Mouse (Mus musculus) MEL (cell line): Measurements from ENCODE around the gene Rhof.

ENCODE experiments used
- CTCF ChIP-seq, 3 experiments: IDR thresholded peaks in 2 of 3; conservative IDR thresholded peaks in 1 of 3; 2 replicates each; pipeline ENCODE4 v1.5.1; 2011 to 2012; ENCODE audit warnings: low read length in 3 of 3, low read depth in 2 of 3, mild to moderate bottlenecking in 2 of 3, improper control_type of control experiment in 1 of 3, inconsistent platforms in 1 of 3, mixed read lengths in 1 of 3, moderate library complexity in 1 of 3; ENCODE audit not compliant: control insufficient read depth in 1 of 3, insufficient read depth in 1 of 3, poor library complexity in 1 of 3, severe bottlenecking in 1 of 3
- POLR2A ChIP-seq, 2 experiments: IDR thresholded peaks; 2 replicates each; pipeline ENCODE4 v1.6.1; 2011 to 2012; ENCODE audit warnings: low read length in 2 of 2, mild to moderate bottlenecking in 2 of 2, control low read depth in 1 of 2, improper control_type of control experiment in 1 of 2, low read depth in 1 of 2, moderate library complexity in 1 of 2; ENCODE audit not compliant: control insufficient read depth in 1 of 2, insufficient read depth in 1 of 2, poor library complexity in 1 of 2
- TAL1 ChIP-seq: IDR thresholded peaks from 2 replicates; pipeline ENCODE4 v1.6.1; 2012; ENCODE audit warnings: mild to moderate bottlenecking, inconsistent platforms, low read length, moderate library complexity, mixed read lengths
- ZKSCAN1 ChIP-seq: IDR thresholded peaks from 2 replicates; pipeline ENCODE4 v1.6.1; 2012; ENCODE audit warnings: low read depth, mild to moderate bottlenecking, inconsistent platforms, low read length, improper control_type of control experiment, moderate library complexity
- ZNF384 ChIP-seq: IDR thresholded peaks from 2 replicates; pipeline ENCODE4 v1.6.1; 2012; ENCODE audit warnings: low read depth, mild to moderate bottlenecking, inconsistent platforms, low read length, improper control_type of control experiment

DNA sequence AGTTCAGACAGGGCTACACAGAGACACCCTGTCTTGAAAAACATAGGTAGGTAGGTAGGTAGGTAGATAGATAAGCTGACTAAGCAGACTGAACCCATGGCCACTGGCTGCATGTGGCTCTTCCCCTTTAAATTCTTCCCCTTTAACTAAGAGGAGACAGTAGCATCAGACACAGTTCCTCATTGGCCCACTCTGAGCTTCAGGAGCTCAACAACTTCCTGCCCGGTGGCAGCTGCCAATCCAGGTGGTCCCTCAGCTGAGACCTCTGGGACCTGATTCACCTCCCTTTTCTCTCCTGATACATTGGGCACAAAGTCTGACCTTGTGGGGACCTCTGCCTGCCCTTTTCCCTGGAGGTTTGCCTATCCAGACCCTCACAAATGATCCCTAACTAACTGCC, 20.4 kb upstream of the Rhof start:
- no peak for TF ChIP-seq CTCF (IDR thresholded peaks at IDR 0.05 in 2 of 3, conservative IDR thresholded peaks at IDR 0.05 in 1 of 3; ENCODE audit: control insufficient read depth in 1 of 3, insufficient read depth in 1 of 3, low read depth in 2 of 3, low read length in 3 of 3, poor library complexity in 1 of 3, severe bottlenecking in 1 of 3)
- TF ChIP-seq POLR2A (IDR thresholded peaks at IDR 0.05; ENCODE audit: control insufficient read depth in 1 of 2, insufficient read depth in 1 of 2, low read depth in 1 of 2, low read length in 2 of 2, poor library complexity in 1 of 2), result no peak
- no peak for TF ChIP-seq TAL1
- no peak for TF ChIP-seq ZKSCAN1
- TF ChIP-seq ZNF384, result no peak
